Mouse (Mus musculus): ENCODE results near the gene Gm12166. TPM values are rescaled to one million over a fixed set of nuclear protein-coding genes. Genes with fewer than 3 reads are reported as not detected.

Gm12166 gene
- polyA plus RNA-seq, 1 experiment: 31.7 TPM

- no peak overlapping the region for H3K4me3 ChIP-seq (replicated peaks; ENCODE audit: control insufficient read depth, low read depth, low read length)
- no peaks in the 10 kb centered on the region; the same call in 1 of the 2 replicates for H3K4me1 ChIP-seq (ENCODE audit: control insufficient read depth, insufficient read depth, low read length)
- no peak overlapping the region for H3K27ac ChIP-seq (ENCODE audit: control insufficient read depth, insufficient read depth, low read depth, low read length, poor library complexity)
- 82% methylated on average over 4 of the region's 4 CpGs for WGBS
- TF ChIP-seq CTCF (IDR thresholded peaks at IDR 0.05; ENCODE audit: control insufficient read depth, insufficient read depth, low read length) (no peak), POLR2A (IDR thresholded peaks at IDR 0.05; ENCODE audit: borderline replicate concordance, control insufficient read depth, low read depth, low read length) (no peak)
These were observed 18.0 kb upstream of the Gm12166 start for GRCm38 (mm10) chr11:46070161-46070560.

- H3K4me3 ChIP-seq (replicated peaks; ENCODE audit: control insufficient read depth, low read depth, low read length): no peak overlapping the region
- TF ChIP-seq CTCF (IDR thresholded peaks at IDR 0.05; ENCODE audit: control insufficient read depth, insufficient read depth, low read length) (no peak), POLR2A (IDR thresholded peaks at IDR 0.05; ENCODE audit: borderline replicate concordance, control insufficient read depth, low read depth, low read length) (no peak)
- no peaks in the 10 kb centered on the region; the same call in 1 of the 2 replicates for H3K4me1 ChIP-seq (ENCODE audit: control insufficient read depth, insufficient read depth, low read length)
- 80% methylated on average over 17 of the region's 17 CpGs for WGBS
- no peak overlapping the region for H3K27ac ChIP-seq (ENCODE audit: control insufficient read depth, insufficient read depth, low read depth, low read length, poor library complexity)
These were observed 17.4 kb upstream of the Gm12166 start for GRCm38 (mm10) chr11:46069408-46070003.

GRCm38 (mm10) chr11:46068756-46069407 lies 16.8 kb upstream of the Gm12166 start:
- WGBS: 45% methylated on average over 12 of the region's 12 CpGs
- TF ChIP-seq POLR2A (IDR thresholded peaks at IDR 0.05; ENCODE audit: borderline replicate concordance, control insufficient read depth, low read depth, low read length): no peak
- TF ChIP-seq CTCF (IDR thresholded peaks at IDR 0.05; ENCODE audit: control insufficient read depth, insufficient read depth, low read length): no peak
- 0 out of 2 replicates have a peak overlapping the region, but pooled peaks have one; percentile 19 for H3K27ac ChIP-seq (ENCODE audit: control insufficient read depth, insufficient read depth, low read depth, low read length, poor library complexity)
- no peak overlapping the region for H3K4me3 ChIP-seq (replicated peaks; ENCODE audit: control insufficient read depth, low read depth, low read length)
- no peaks in the 10 kb centered on the region; the same call in 1 of the 2 replicates for H3K4me1 ChIP-seq (ENCODE audit: control insufficient read depth, insufficient read depth, low read length)

- 76% methylated on average over 10 of the region's 10 CpGs for WGBS
- no peak overlapping the region for H3K27ac ChIP-seq (ENCODE audit: control insufficient read depth, insufficient read depth, low read depth, low read length, poor library complexity)
- TF ChIP-seq POLR2A (IDR thresholded peaks at IDR 0.05; ENCODE audit: borderline replicate concordance, control insufficient read depth, low read depth, low read length) (no peak), CTCF (IDR thresholded peaks at IDR 0.05; ENCODE audit: control insufficient read depth, insufficient read depth, low read length) (no peak)
- no peak overlapping the region for H3K4me3 ChIP-seq (replicated peaks; ENCODE audit: control insufficient read depth, low read depth, low read length)
- H3K4me1 ChIP-seq (ENCODE audit: control insufficient read depth, insufficient read depth, low read length): no peaks in the 10 kb centered on the region; the same call in 1 of the 2 replicates
These were observed 15.4 kb upstream of the Gm12166 start for GRCm38 (mm10) chr11:46067371-46068060.

- Histone ChIP-seq H3K27ac (ENCODE audit: control insufficient read depth, insufficient read depth, low read depth, low read length, poor library complexity) (no peak overlapping the region), H3K4me3 (replicated peaks; ENCODE audit: control insufficient read depth, low read depth, low read length) (no peak overlapping the region), H3K4me1 (ENCODE audit: control insufficient read depth, insufficient read depth, low read length) (peaks cover 4% of the 10 kb centered on the region)
- WGBS: 60% methylated on average over 21 of the region's 21 CpGs
- TF ChIP-seq CTCF (IDR thresholded peaks at IDR 0.05; ENCODE audit: control insufficient read depth, insufficient read depth, low read length) (no peak), POLR2A (IDR thresholded peaks at IDR 0.05; ENCODE audit: borderline replicate concordance, control insufficient read depth, low read depth, low read length) (no peak)
These were observed 13.3 kb upstream of the Gm12166 start for GRCm38 (mm10) chr11:46065201-46066011.

GRCm38 (mm10) chr11:46064767-46065166 lies 12.6 kb upstream of the Gm12166 start:
- Histone ChIP-seq H3K27ac (ENCODE audit: control insufficient read depth, insufficient read depth, low read depth, low read length, poor library complexity) (no peak overlapping the region), H3K4me3 (replicated peaks; ENCODE audit: control insufficient read depth, low read depth, low read length) (no peak overlapping the region), H3K4me1 (ENCODE audit: control insufficient read depth, insufficient read depth, low read length) (peaks cover 4% of the 10 kb centered on the region)
- TF ChIP-seq POLR2A (IDR thresholded peaks at IDR 0.05; ENCODE audit: borderline replicate concordance, control insufficient read depth, low read depth, low read length) (no peak), CTCF (IDR thresholded peaks at IDR 0.05; ENCODE audit: control insufficient read depth, insufficient read depth, low read length) (no peak)
- WGBS: 69% methylated on average over 8 of the region's 8 CpGs

- TF ChIP-seq CTCF (IDR thresholded peaks at IDR 0.05; ENCODE audit: control insufficient read depth, insufficient read depth, low read length): peak; percentile 30; the same call in 1 of the 2 replicates
- no peak for TF ChIP-seq POLR2A (IDR thresholded peaks at IDR 0.05; ENCODE audit: borderline replicate concordance, control insufficient read depth, low read depth, low read length)
- Histone ChIP-seq H3K27ac (ENCODE audit: control insufficient read depth, insufficient read depth, low read depth, low read length, poor library complexity) (no peak overlapping the region), H3K4me3 (replicated peaks; ENCODE audit: control insufficient read depth, low read depth, low read length) (no peak overlapping the region), H3K4me1 (ENCODE audit: control insufficient read depth, insufficient read depth, low read length) (peaks cover 4% of the 10 kb centered on the region)
- 41% methylated on average over 9 of the region's 9 CpGs for WGBS
These were observed 11.0 kb upstream of the Gm12166 start for GRCm38 (mm10) chr11:46062993-46063731.

All from bone marrow, adult 2 months (tissue).